Mouse (Mus musculus): Measurements from ENCODE around the gene Olfr165. TPM values are rescaled to one million over a fixed set of nuclear protein-coding genes. Genes with fewer than 3 reads are reported as not detected.

The Olfr165 gene
- not detected for total RNA-seq (2023)

GRCm38 (mm10) chr16:19423034-19423433 is at the start of gene Olfr165:
Olfr165 (minus strand) TSS chr16:19423134.

Other genes starting within 250 kb of the Olfr165 start
- gene Olfr164, start 109.1 kb downstream of the Olfr165 start, total RNA-seq (2023), result not detected
- not detected for gene Olfr166, start 60.6 kb upstream of the Olfr165 start, total RNA-seq (2023)
- gene Olfr167, start 99.1 kb upstream of the Olfr165 start, total RNA-seq (2023), result not detected
- gene Olfr168, start 112.4 kb upstream of the Olfr165 start, total RNA-seq (2023), result not detected
- not detected for gene Olfr169, start 148.7 kb upstream of the Olfr165 start, total RNA-seq (2023)
- gene Olfr170, start 188.7 kb upstream of the Olfr165 start, total RNA-seq (2023), result not detected
- gene Olfr171, start 206.8 kb upstream of the Olfr165 start, total RNA-seq (2023), result not detected

All from CD4-positive naive resting alpha-beta T cell, adult 57 days (primary cell).